Mouse (Mus musculus): ENCODE results near the gene Tapbp. TPM values are rescaled to one million over a fixed set of nuclear protein-coding genes. Genes with fewer than 3 reads are reported as not detected.

Gene Tapbp
- total RNA-seq, 2 experiments from 2014 or later = 33.0 to 34.7 TPM

Small RNA genes lying within 50 kb of the gene (microRNA-seq; reads per million reads assigned to microRNA genes)
- gene Gm27740 = not detected

Other genes starting within 250 kb of the Tapbp start
- gene Hnrnpm, start 229.0 kb upstream of the Tapbp start, total RNA-seq (2021) = 100 to 1,000 TPM; 113 to 115 TPM
- 10 to 100 TPM; 81.5 to 82.1 TPM for gene March2, start 197.2 kb upstream of the Tapbp start, total RNA-seq (2021)
- gene Rab11b, start 155.4 kb upstream of the Tapbp start, total RNA-seq (2021) = 100 to 1,000 TPM; 336 to 350 TPM
- gene Angptl4, start 134.1 kb upstream of the Tapbp start, total RNA-seq (2021) = 1 to 10 TPM; 5.2 to 9.1 TPM
- 10 to 100 TPM; 37.9 to 38.2 TPM for gene Kank3, start 105.4 kb upstream of the Tapbp start, total RNA-seq (2021)
- gene Rps28, start 91.3 kb upstream of the Tapbp start, total RNA-seq (2021) = 100 to 1,000 TPM; 861 to 875 TPM
- 100 to 1,000 TPM; 225 to 228 TPM for gene Ndufa7, start 91.3 kb upstream of the Tapbp start, total RNA-seq (2021)
- 10 to 100 TPM; 24.1 to 26.4 TPM for gene Cd320, start 72.8 kb upstream of the Tapbp start, total RNA-seq (2021)
- gene Gm7029, start 42.1 kb upstream of the Tapbp start, total RNA-seq (2021) = not detected
- 1 to 10 TPM; 3.9 to 7.1 TPM for gene Kifc1, start 25.2 kb upstream of the Tapbp start, total RNA-seq (2021)
- gene Platr17, start 10.8 kb upstream of the Tapbp start, total RNA-seq (2021) = 1 to 10 TPM; 1.2 TPM
- gene Daxx, start 6.5 kb upstream of the Tapbp start, total RNA-seq (2021) = 10 to 100 TPM; 26.5 to 28.1 TPM
- gene Zbtb22, start within 50 bp of the Tapbp start, total RNA-seq (2021) = 10 to 100 TPM; 35.0 to 35.8 TPM
- 10 to 100 TPM; 67.1 to 68.4 TPM for gene Rgl2, start 13.6 kb downstream of the Tapbp start, total RNA-seq (2021)
- 10 to 100 TPM; 89.2 to 96.1 TPM for gene Pfdn6, start 24.4 kb downstream of the Tapbp start, total RNA-seq (2021)
- gene Wdr46, start 24.8 kb downstream of the Tapbp start, total RNA-seq (2021) = 10 to 100 TPM; 20.5 to 20.9 TPM
- 1 to 10 TPM; 5.2 to 9.8 TPM for gene B3galt4, start 35.6 kb downstream of the Tapbp start, total RNA-seq (2021)
- 10 to 100 TPM; 71.3 to 77.5 TPM for gene Vps52, start 39.9 kb downstream of the Tapbp start, total RNA-seq (2021)
- 100 to 1,000 TPM; 440 to 443 TPM for gene Rps18, start 40.1 kb downstream of the Tapbp start, total RNA-seq (2021)
- 10 to 100 TPM; 10.6 to 11.8 TPM for gene H2-K1, start 84.4 kb downstream of the Tapbp start, total RNA-seq (2021)
- 10 to 100 TPM; 23.2 to 24.9 TPM for gene Ring1, start 108.8 kb downstream of the Tapbp start, total RNA-seq (2021)
- gene H2-Ke6, start 112.2 kb downstream of the Tapbp start, total RNA-seq (2021) = 10 to 100 TPM; 29.7 to 32.0 TPM
- gene Slc39a7, start 115.8 kb downstream of the Tapbp start, total RNA-seq (2021) = 100 to 1,000 TPM in 1 of 2 experiments, 10 to 100 TPM in 1; 90.7 to 101 TPM
- gene Rxrb, start 115.9 kb downstream of the Tapbp start, total RNA-seq (2021) = 10 to 100 TPM; 74.8 to 78.7 TPM
- 10 to 100 TPM; 12.2 to 14.3 TPM for gene Col11a2, start 123.5 kb downstream of the Tapbp start, total RNA-seq (2021)
- gene H2-Oa, start 176.4 kb downstream of the Tapbp start, total RNA-seq (2021) = under 1 TPM in 1 of 2 experiments, not detected in 1; 0.55 TPM
- 10 to 100 TPM; 26.6 to 27.7 TPM for gene H2-DMa, start 203.6 kb downstream of the Tapbp start, total RNA-seq (2021)
- 100 to 1,000 TPM; 266 to 271 TPM for gene Brd2, start 206.7 kb downstream of the Tapbp start, total RNA-seq (2021)
- gene H2-DMb2, start 227.4 kb downstream of the Tapbp start, total RNA-seq (2021) = 1 to 10 TPM in 1 of 2 experiments, under 1 TPM in 1; 0.99 to 1.4 TPM
- 1 to 10 TPM; 1.2 to 1.8 TPM for gene H2-DMb1, start 237.2 kb downstream of the Tapbp start, total RNA-seq (2021)

Data from left cerebral cortex, postnatal 10 days (tissue).